Comparison of ENCODE assay signal across 15 mouse cellular contexts in the genomic region with DNA sequence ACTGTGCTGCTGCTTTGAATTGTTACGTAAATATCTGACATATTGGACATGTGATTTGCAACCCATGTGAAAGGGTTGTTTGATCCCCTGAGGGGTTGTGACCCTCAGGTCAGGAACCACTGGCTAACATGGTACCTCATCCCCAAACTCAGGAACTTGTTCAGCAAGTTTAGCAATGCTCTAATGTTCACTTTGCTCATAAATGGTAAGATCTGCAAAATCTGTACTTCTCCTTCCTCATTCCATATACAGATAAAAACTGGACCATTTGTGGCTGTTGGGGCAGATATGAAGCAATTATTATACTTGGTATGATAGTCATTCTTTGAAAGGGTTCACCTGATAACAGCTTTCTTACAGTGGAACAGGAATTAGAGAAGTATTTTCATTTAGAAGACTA.
"Had no signal": no experiment of that assay in that cellular context is flagged by ENCODE, and none has a peak within 500 bp of the region (broad histone marks: within the 10 kb centered on the region; RNA-seq: fewer than 3 reads in every experiment).

No protein-coding gene starts in this region.

- H3K4me1 ChIP-seq: limb, embryonic 15.5 days; liver, embryonic 12.5 days; midbrain, embryonic 13.5 days; neural tube, embryonic 15.5 days had no signal

- H3K27ac ChIP-seq: kidney, postnatal 0 days; layer of hippocampus, adult 2 months; limb, embryonic 15.5 days; liver, embryonic 12.5 days; midbrain, embryonic 13.5 days; neural tube, embryonic 15.5 days; stomach, postnatal 0 days had no signal

- H3K4me3 ChIP-seq: layer of hippocampus, adult 2 months; limb, embryonic 15.5 days; liver, embryonic 12.5 days; midbrain, embryonic 13.5 days; myocyte; neural tube, embryonic 15.5 days had no signal

- H3K36me3 ChIP-seq: limb, embryonic 15.5 days; liver, embryonic 12.5 days; midbrain, embryonic 13.5 days; neural tube, embryonic 15.5 days had no signal

- H3K4me2 ChIP-seq: limb, embryonic 15.5 days; liver, embryonic 12.5 days; midbrain, embryonic 13.5 days; neural tube, embryonic 15.5 days had no signal

- DNase-seq: kidney, adult 8-10 months; kidney, postnatal 4 days; lung, postnatal 10 days; lung, postnatal 4 days; right cerebral cortex, adult 18-20 months; thymus, adult 18-20 months; thymus, postnatal 14 days had no signal

- H3K9me3 ChIP-seq: limb, embryonic 15.5 days; liver, embryonic 12.5 days; midbrain, embryonic 13.5 days; neural tube, embryonic 15.5 days had no signal

- ATAC-seq: liver, embryonic 12.5 days; midbrain, embryonic 13.5 days had no signal

- H3K9ac ChIP-seq: limb, embryonic 15.5 days; liver, embryonic 12.5 days; midbrain, embryonic 13.5 days; neural tube, embryonic 15.5 days had no signal

- H3K27me3 ChIP-seq: limb, embryonic 15.5 days; liver, embryonic 12.5 days; midbrain, embryonic 13.5 days; neural tube, embryonic 15.5 days had no signal
